Mouse (Mus musculus): ENCODE results near the gene Htr3b. TPM values are rescaled to one million over a fixed set of nuclear protein-coding genes. Genes with fewer than 3 reads are reported as not detected.

Gene Htr3b
- total and polyA plus RNA-seq, 2 experiments from 2014 or later, result 0.10 TPM; not detected in 1

DNA sequence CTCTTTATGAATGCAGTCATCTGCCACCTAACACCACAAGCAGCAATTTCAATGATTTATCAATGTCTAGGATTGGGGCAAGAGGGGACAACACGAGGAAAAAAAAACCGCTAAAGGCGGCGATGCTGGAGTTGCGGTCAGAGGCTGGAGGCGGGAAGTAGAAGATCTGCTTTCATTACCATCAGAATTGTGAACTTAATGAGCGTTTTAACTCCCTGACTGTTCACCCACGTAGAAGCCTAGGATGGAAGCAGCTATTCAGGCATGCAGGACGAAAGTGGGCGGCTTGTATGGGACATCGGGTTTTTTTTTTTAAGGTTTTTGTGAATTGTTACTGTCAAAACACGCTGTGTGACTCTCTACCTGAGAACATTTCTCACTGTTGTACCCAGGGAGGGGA is 3.5 kb downstream of the Htr3b start:
- ATAC-seq (ENCODE audit: low FRiP score) (no peak), DNase-seq (ENCODE audit: low spot score) (no peak)
- no peak for TF ChIP-seq CTCF (IDR thresholded peaks at IDR 0.05)
- Histone ChIP-seq H3K4me1 (ENCODE audit: insufficient read depth, low read length) (no peaks in the 10 kb centered on the region), H3K4me2 (ENCODE audit: low read depth, low read length, poor library complexity, severe bottlenecking) (peak overlapping the region; percentile 24), H3K9ac (replicated peaks; ENCODE audit: low read length, poor library complexity, severe bottlenecking) (no peak overlapping the region), H3K9me3 (ENCODE audit: low read length) (no peaks in the 10 kb centered on the region), H3K27ac (ENCODE audit: low read depth, low read length) (no peak overlapping the region), H3K36me3 (ENCODE audit: insufficient read depth, low read length) (no peaks in the 10 kb centered on the region), H3K27me3 (ENCODE audit: insufficient read depth, low read length) (no peaks in the 10 kb centered on the region), H3K4me3 (ENCODE audit: low read depth, low read length) (no peak overlapping the region)
- 29% methylated on average over 12 of the region's 12 CpGs for WGBS

DNA sequence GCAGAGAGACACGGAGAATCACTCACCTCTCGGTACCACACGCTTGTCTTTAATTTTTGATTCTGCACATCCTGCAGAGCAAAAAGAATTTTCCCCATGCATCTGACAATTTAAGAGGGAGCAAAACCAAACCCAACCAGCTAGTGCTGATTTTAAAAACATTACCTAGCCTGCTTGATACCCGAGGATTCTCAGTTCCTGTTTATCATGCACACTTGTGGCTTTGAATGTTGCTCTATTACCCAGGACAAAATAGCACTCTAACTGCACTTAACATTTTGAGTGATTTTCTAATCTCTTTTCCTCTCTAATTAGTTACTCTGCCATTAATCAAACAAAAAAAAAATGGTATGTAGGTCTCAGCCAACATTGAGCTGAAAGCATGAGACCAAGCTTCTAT is 17.2 kb downstream of the Htr3b start:
- Histone ChIP-seq H3K36me3 (ENCODE audit: insufficient read depth, low read length) (no peaks in the 10 kb centered on the region), H3K4me3 (ENCODE audit: low read depth, low read length) (no peak overlapping the region), H3K27me3 (ENCODE audit: insufficient read depth, low read length) (no peaks in the 10 kb centered on the region; the same call in 1 of the 2 replicates), H3K27ac (ENCODE audit: low read depth, low read length) (no peak overlapping the region), H3K9ac (replicated peaks; ENCODE audit: low read length, poor library complexity, severe bottlenecking) (no peak overlapping the region), H3K4me1 (ENCODE audit: insufficient read depth, low read length) (no peaks in the 10 kb centered on the region), H3K9me3 (ENCODE audit: low read length) (no peaks in the 10 kb centered on the region), H3K4me2 (ENCODE audit: low read depth, low read length, poor library complexity, severe bottlenecking) (no peak overlapping the region)
- DNase-seq (ENCODE audit: low spot score) (no peak), ATAC-seq (ENCODE audit: low FRiP score) (no peak)
- TF ChIP-seq CTCF (IDR thresholded peaks at IDR 0.05), result no peak
- 91% methylated on average over 4 of the region's 4 CpGs for WGBS

DNA sequence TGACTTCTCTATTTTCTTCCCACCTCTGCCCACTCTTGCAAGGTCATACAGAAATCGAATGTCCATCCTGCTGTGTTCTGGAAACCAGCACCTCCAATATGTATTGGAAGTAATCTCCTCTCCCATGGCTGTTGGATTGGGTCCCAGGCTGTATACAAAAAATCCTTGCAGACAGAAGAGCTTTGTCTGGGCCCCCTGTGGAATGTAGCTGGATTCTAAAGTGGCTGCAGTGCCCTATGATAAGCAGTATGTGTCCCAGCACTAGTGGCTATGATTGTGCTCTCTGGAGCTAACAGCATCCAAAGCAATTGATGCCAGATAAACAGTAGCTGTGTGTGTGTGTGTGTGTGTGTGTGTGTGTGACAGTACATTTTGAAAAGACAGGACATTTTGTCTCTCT is 22.4 kb downstream of the Htr3b start:
- ATAC-seq (ENCODE audit: low FRiP score), result no peak
- WGBS, result 68% methylated on average over 1 of the region's 1 CpGs
- no peaks in the 10 kb centered on the region for H3K9me3 ChIP-seq (ENCODE audit: low read length)

DNA sequence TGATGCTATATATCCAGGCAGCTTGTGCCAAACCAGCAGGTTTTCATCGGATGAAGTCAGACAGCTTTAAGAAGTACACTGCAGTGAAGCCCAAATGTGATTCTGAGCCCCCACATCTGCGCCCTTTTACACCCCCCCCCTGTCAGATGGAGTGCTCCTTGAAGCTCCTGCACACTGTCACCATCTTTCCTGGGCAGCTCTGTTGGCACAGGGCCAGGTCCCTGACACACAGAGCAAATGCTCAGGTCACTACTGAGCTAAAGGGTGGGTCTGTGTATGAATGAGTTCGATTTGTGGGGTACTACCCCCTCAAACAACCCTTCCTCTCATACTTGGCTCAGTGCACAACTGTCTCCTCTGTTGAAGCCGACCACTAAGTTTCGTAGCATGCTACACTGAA is 35.4 kb downstream of the Htr3b start:
- H3K4me1 ChIP-seq (ENCODE audit: insufficient read depth, low read length), result no peaks in the 10 kb centered on the region
- no peaks in the 10 kb centered on the region for H3K9me3 ChIP-seq (ENCODE audit: low read length)
- H3K9ac ChIP-seq (replicated peaks; ENCODE audit: low read length, poor library complexity, severe bottlenecking), result no peak overlapping the region
- no peak overlapping the region for H3K4me3 ChIP-seq (ENCODE audit: low read depth, low read length)
- no peak for TF ChIP-seq CTCF (IDR thresholded peaks at IDR 0.05)
- DNase-seq (ENCODE audit: low spot score) (no peak), ATAC-seq (ENCODE audit: low FRiP score) (no peak)
- 0 out of 2 replicates have a peak, but pooled peaks cover 5% of the 10 kb centered on the region for H3K27me3 ChIP-seq (ENCODE audit: insufficient read depth, low read length)
- no peak overlapping the region for H3K4me2 ChIP-seq (ENCODE audit: low read depth, low read length, poor library complexity, severe bottlenecking)
- H3K36me3 ChIP-seq (ENCODE audit: insufficient read depth, low read length), result no peaks in the 10 kb centered on the region
- 74% methylated on average over 5 of the region's 5 CpGs for WGBS
- no peak overlapping the region for H3K27ac ChIP-seq (ENCODE audit: low read depth, low read length)

More for the DNA sequence above, 22.4 kb downstream of the Htr3b start:
- Histone ChIP-seq H3K4me3 (ENCODE audit: low read depth, low read length) (no peak overlapping the region), H3K27ac (ENCODE audit: low read depth, low read length) (no peak overlapping the region), H3K4me2 (ENCODE audit: low read depth, low read length, poor library complexity, severe bottlenecking) (no peak overlapping the region), H3K27me3 (ENCODE audit: insufficient read depth, low read length) (no peaks in the 10 kb centered on the region; the same call in 1 of the 2 replicates), H3K9ac (replicated peaks; ENCODE audit: low read length, poor library complexity, severe bottlenecking) (no peak overlapping the region), H3K4me1 (ENCODE audit: insufficient read depth, low read length) (no peaks in the 10 kb centered on the region), H3K36me3 (ENCODE audit: insufficient read depth, low read length) (no peaks in the 10 kb centered on the region)
- peak; percentile 60 for DNase-seq (ENCODE audit: low spot score)
- TF ChIP-seq CTCF (IDR thresholded peaks at IDR 0.05), result no peak

DNA sequence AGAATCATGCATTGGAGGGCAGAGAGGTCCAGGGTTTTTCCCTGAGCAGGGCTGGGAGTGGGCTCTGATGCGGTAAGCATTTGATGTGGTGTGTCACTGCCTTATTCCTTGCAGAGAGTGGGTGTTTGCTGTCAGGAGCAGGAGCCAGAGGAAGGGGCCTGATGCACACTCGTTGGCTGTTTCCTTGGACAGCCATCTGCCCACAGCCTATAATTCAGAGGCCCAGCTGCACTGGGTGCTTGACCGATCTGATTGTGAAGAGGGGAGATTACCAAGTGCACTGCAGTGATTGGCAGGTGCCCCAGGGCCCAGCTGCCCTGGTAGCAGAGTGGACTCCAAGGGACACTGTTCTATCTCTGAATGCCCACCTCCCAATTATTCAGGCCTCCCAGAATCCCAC is 36.0 kb downstream of the Htr3b start:
- WGBS, result 33% methylated on average over 3 of the region's 3 CpGs
- Histone ChIP-seq H3K27ac (ENCODE audit: low read depth, low read length) (no peak overlapping the region), H3K4me3 (ENCODE audit: low read depth, low read length) (no peak overlapping the region), H3K9me3 (ENCODE audit: low read length) (no peaks in the 10 kb centered on the region), H3K36me3 (ENCODE audit: insufficient read depth, low read length) (no peaks in the 10 kb centered on the region), H3K9ac (replicated peaks; ENCODE audit: low read length, poor library complexity, severe bottlenecking) (no peak overlapping the region), H3K4me2 (ENCODE audit: low read depth, low read length, poor library complexity, severe bottlenecking) (no peak overlapping the region), H3K4me1 (ENCODE audit: insufficient read depth, low read length) (no peaks in the 10 kb centered on the region), H3K27me3 (ENCODE audit: insufficient read depth, low read length) (0 out of 2 replicates have a peak, but pooled peaks cover 5% of the 10 kb centered on the region)
- TF ChIP-seq CTCF (IDR thresholded peaks at IDR 0.05), result no peak
- DNase-seq (ENCODE audit: low spot score) (peak; percentile 54), ATAC-seq (ENCODE audit: low FRiP score) (no peak)

DNA sequence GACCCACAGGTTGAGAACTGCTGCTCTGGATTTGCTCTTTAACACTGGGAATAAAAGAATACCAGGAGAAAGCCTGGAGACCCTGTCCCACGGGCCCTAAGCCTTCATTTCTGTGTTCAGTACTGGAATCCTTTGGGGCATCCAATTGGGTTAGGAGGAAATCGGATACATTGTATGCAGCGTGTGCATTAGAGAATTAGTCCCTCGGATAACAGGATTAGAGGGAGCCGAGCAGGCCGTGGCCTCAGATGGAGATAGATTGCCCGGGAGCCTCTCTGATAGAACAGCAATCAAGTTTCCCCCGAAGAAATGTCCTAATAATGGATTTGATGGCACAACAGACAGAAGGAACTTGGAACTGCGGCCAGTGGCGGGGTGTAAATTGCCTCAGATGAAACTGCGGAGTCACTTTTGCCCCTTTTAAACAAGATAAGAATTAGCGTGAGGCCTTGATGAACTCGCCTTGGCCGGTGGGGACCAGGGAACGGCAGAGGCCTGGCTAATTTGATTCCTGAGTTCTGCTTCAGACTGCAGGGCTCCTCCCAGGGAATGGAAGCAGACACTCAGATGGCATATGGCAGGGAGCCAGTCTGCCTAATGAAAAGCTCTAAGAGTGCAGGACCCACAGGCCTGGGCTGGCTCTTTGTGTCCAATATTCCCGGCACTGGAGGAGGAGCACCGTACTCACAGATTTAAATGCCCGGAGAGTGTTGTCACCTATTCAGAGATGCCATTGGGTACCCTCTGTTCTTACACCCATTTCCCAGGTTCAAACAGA is 48.6 kb downstream of the Htr3b start:
- Histone ChIP-seq H3K9ac (replicated peaks; ENCODE audit: low read length, poor library complexity, severe bottlenecking) (no peak overlapping the region), H3K27me3 (ENCODE audit: insufficient read depth, low read length) (no peaks in the 10 kb centered on the region), H3K27ac (ENCODE audit: low read depth, low read length) (no peak overlapping the region), H3K36me3 (ENCODE audit: insufficient read depth, low read length) (no peaks in the 10 kb centered on the region), H3K4me1 (ENCODE audit: insufficient read depth, low read length) (no peaks in the 10 kb centered on the region), H3K4me2 (ENCODE audit: low read depth, low read length, poor library complexity, severe bottlenecking) (no peak overlapping the region), H3K4me3 (ENCODE audit: low read depth, low read length) (no peak overlapping the region), H3K9me3 (ENCODE audit: low read length) (no peaks in the 10 kb centered on the region)
- peak; percentile 86 for DNase-seq (ENCODE audit: low spot score)
- 26% methylated on average over 18 of the region's 18 CpGs for WGBS
- no peak for ATAC-seq (ENCODE audit: low FRiP score)
- no peak for TF ChIP-seq CTCF (IDR thresholded peaks at IDR 0.05)
